Mouse (Mus musculus) embryonic facial prominence, embryonic 15.5 days (tissue): ENCODE results near the gene Prelp. TPM values are rescaled to one million over a fixed set of nuclear protein-coding genes. Genes with fewer than 3 reads are reported as not detected.
A peak's percentile ranks its signal among the peaks of the same experiment; 100 is the strongest.

Experiments used
- ATAC-seq: fragments of 200-750 bp; cut with Nextera tagmentation; 2 replicates; pipeline ENCODE4 v1.8.0; 2017; ENCODE audit warnings: low read depth, moderate TSS enrichment; ENCODE audit not compliant: insufficient number of reproducible peaks, low FRiP score, low TSS enrichment
- H3K27ac ChIP-seq: fragments of 300-500 bp; sonication (generic); replicated peaks from 2 replicates; pipeline ENCODE4 v1.5.1; 2015; ENCODE audit warnings: mild to moderate bottlenecking, inconsistent platforms
- H3K27me3 ChIP-seq: fragments of 300-500 bp; sonication (generic); 2 replicates; pipeline ENCODE4 v1.6.1; 2015; ENCODE audit warnings: inconsistent platforms
- H3K36me3 ChIP-seq: fragments of 300-500 bp; sonication (generic); 2 replicates; pipeline ENCODE4 v1.6.1; 2015; ENCODE audit warnings: mild to moderate bottlenecking, inconsistent platforms
- H3K4me1 ChIP-seq: fragments of 300-500 bp; sonication (generic); 2 replicates; pipeline ENCODE4 v1.6.1; 2015; ENCODE audit warnings: inconsistent platforms
- H3K4me2 ChIP-seq: fragments of 300-500 bp; sonication (generic); replicated peaks from 2 replicates; pipeline ENCODE4 v1.6.1; 2015; ENCODE audit warnings: mild to moderate bottlenecking, inconsistent platforms
- H3K4me3 ChIP-seq: fragments of 300-500 bp; sonication (generic); replicated peaks from 2 replicates; pipeline ENCODE4 v1.5.1; 2015; ENCODE audit warnings: mild to moderate bottlenecking, inconsistent platforms
- H3K9ac ChIP-seq: fragments of 300-500 bp; sonication (generic); 2 replicates; pipeline ENCODE4 v1.6.1; 2015; ENCODE audit warnings: inconsistent platforms
- H3K9me3 ChIP-seq: fragments of 300-500 bp; sonication (generic); replicated peaks from 2 replicates; pipeline ENCODE4 v1.6.1; 2016; ENCODE audit warnings: inconsistent platforms
- WGBS: fragments of 180-500 bp; shearing (Covaris S2); methylation state at CpG from one replicate; pipeline ENCODE4 v1.1.7; 2015; 5-methylcytosine and 5-hydroxymethylcytosine counted together
- polyA plus RNA-seq: library from polyadenylated mRNA; unstranded; fragments of >200 nt; fragmentation: Nextera tagmentation; extraction: Ambion mirVana; gene quantifications from 2 replicates; pipeline ENCODE4 v1.2.1, GENCODE M21; 2015

The Prelp gene
- polyA plus RNA-seq, 1 experiment from 2014 or later = 8.2 TPM

- Histone ChIP-seq H3K4me1 (peaks cover 14% of the 10 kb centered on the region), H3K4me2 (no peak overlapping the region), H3K9ac (no peak overlapping the region), H3K36me3 (no peaks in the 10 kb centered on the region), H3K9me3 (no peaks in the 10 kb centered on the region), H3K27me3 (no peaks in the 10 kb centered on the region), H3K4me3 (no peak overlapping the region), H3K27ac (no peak overlapping the region)
- no peak for ATAC-seq
- 40% methylated on average over 14 of the region's 14 CpGs for WGBS
Measured at GRCm38 (mm10) chr1:133933301-133934195, 12.3 kb upstream of the Prelp start.

- H3K9me3 ChIP-seq = no peaks in the 10 kb centered on the region
- H3K27ac ChIP-seq = no peak overlapping the region
- no peaks in the 10 kb centered on the region for H3K27me3 ChIP-seq
- H3K36me3 ChIP-seq = no peaks in the 10 kb centered on the region
- H3K4me2 ChIP-seq = no peak overlapping the region
- no peak for ATAC-seq
- peaks cover 14% of the 10 kb centered on the region for H3K4me1 ChIP-seq
- WGBS = 47% methylated on average over 3 of the region's 3 CpGs
- H3K4me3 ChIP-seq = no peak overlapping the region
- H3K9ac ChIP-seq = no peak overlapping the region
Measured at GRCm38 (mm10) chr1:133929980-133930379, 8.8 kb upstream of the Prelp start.

GRCm38 (mm10) chr1:133925223-133925622 lies 4.0 kb upstream of the Prelp start:
- ATAC-seq = no peak
- no peak overlapping the region for H3K4me3 ChIP-seq
- 85% methylated on average over 3 of the region's 3 CpGs for WGBS
- no peak overlapping the region for H3K9ac ChIP-seq
- H3K4me1 ChIP-seq = peaks cover 18% of the 10 kb centered on the region
- H3K27ac ChIP-seq = no peak overlapping the region
- no peaks in the 10 kb centered on the region for H3K36me3 ChIP-seq
- H3K4me2 ChIP-seq = no peak overlapping the region
- no peaks in the 10 kb centered on the region for H3K27me3 ChIP-seq
- H3K9me3 ChIP-seq = no peaks in the 10 kb centered on the region

DNA sequence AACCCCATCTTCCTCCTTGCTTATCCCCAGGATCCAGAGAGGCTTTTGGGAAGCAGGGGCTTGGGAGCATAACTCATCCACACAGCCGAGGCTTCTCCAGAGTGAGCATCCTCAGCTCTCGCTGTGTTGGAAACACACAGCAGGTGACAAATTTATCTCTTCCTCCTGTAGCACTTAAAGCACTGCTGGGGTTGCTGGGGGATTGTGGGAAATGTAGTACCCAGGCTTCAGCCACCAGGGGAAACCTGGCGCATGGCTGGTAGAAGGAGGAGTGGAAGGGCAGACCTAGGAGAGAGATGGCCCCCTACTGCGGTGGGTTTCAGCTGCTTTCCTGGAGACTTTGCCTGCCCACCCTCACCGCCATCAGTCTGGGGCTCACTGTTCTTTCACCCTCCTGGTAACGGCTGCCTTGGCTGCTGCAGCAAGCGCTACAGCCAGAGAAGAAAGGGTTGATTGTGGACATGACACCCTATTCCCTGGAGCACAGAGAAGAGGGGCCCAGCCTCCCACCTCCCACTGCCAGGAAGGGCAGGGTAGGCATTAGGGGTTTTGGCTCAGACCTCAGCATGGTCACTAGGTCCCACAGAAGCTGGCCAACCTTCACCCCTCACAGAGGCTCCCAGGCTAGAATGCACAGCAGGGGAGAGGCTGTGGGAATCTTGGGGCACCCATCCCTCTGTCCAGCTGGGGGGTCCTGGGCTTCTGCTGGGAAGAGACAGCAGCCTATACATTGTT lies 3.1 kb upstream of the Prelp start:
- Histone ChIP-seq H3K9me3 (no peaks in the 10 kb centered on the region), H3K4me1 (peaks cover 21% of the 10 kb centered on the region), H3K9ac (no peak overlapping the region), H3K27me3 (no peaks in the 10 kb centered on the region), H3K27ac (no peak overlapping the region), H3K36me3 (no peaks in the 10 kb centered on the region), H3K4me2 (no peak overlapping the region), H3K4me3 (no peak overlapping the region)
- 33% methylated on average over 7 of the region's 7 CpGs for WGBS
- no peak for ATAC-seq

DNA sequence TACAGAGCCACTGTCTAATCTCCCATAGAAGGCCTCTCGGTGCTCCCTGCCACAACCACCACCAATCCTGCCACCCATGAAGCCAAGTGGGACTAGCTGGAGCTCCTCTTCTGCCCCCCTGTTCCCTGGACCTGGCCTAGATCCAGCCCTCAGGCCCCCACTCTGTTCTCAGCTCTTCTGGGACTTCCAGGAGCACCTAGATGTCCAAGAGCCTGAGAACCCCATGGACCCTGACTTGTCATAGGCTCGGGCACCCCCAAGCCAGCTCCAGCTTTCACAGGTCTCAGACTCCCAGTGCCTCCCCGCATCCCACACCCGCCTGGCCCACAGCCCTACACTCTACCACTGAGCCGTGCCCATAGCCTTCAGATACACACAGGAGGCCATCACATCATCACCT lies 1.9 kb upstream of the Prelp start:
- Histone ChIP-seq H3K4me3 (no peak overlapping the region), H3K9ac (no peak overlapping the region), H3K27ac (0 out of 2 replicates have a peak overlapping the region, but pooled peaks have one; percentile 11), H3K27me3 (no peaks in the 10 kb centered on the region), H3K36me3 (no peaks in the 10 kb centered on the region), H3K4me1 (peaks cover 27% of the 10 kb centered on the region), H3K9me3 (no peaks in the 10 kb centered on the region), H3K4me2 (no peak overlapping the region)
- WGBS = 87% methylated on average over 5 of the region's 5 CpGs
- no peak for ATAC-seq

DNA sequence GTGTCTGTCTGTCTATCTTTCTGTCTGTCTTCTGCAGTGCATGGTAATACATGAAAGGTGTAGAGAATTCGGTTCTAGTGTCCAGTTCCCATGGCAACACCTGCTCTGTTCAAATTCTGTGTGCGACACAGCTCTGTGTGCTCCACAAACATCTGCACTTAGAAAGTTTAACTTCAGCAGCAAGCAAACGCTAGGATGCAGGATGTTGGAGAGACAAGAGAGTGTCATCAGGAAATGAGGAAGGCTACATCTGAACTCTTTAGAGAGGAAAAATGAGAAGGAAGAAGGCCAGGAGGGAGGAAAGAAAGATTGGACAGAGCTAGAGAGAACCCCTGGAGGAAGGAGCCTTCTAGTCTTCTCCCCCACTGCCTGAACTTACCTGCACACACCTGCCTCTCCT lies 338 bp downstream of the Prelp start:
- ATAC-seq = no peak
- Histone ChIP-seq H3K27ac (peak overlapping the region; percentile 66), H3K9ac (no peak overlapping the region), H3K4me1 (peaks cover 48% of the 10 kb centered on the region), H3K4me2 (0 out of 2 replicates have a peak overlapping the region, but pooled peaks have one; percentile 6), H3K36me3 (no peaks in the 10 kb centered on the region), H3K27me3 (no peaks in the 10 kb centered on the region), H3K4me3 (peak overlapping the region; percentile 10; the same call in 1 of the 2 replicates), H3K9me3 (no peaks in the 10 kb centered on the region)
- WGBS = 23% methylated on average over 3 of the region's 3 CpGs

- Histone ChIP-seq H3K4me2 (0 out of 2 replicates have a peak overlapping the region, but pooled peaks have one; percentile 6), H3K27ac (peak overlapping the region; percentile 66; the same call in 1 of the 2 replicates), H3K36me3 (no peaks in the 10 kb centered on the region), H3K27me3 (no peaks in the 10 kb centered on the region), H3K4me3 (peak overlapping the region; percentile 10; the same call in 1 of the 2 replicates), H3K4me1 (peaks cover 52% of the 10 kb centered on the region), H3K9ac (no peak overlapping the region), H3K9me3 (no peaks in the 10 kb centered on the region)
- 36% methylated on average over 3 of the region's 3 CpGs for WGBS
- no peak for ATAC-seq
Measured at GRCm38 (mm10) chr1:133920401-133920800, 813 bp downstream of the Prelp start.

GRCm38 (mm10) chr1:133918088-133918470 lies 3.1 kb downstream of the Prelp start:
- Histone ChIP-seq H3K27me3 (no peaks in the 10 kb centered on the region), H3K9ac (no peak overlapping the region), H3K27ac (peak overlapping the region; percentile 66; the same call in 1 of the 2 replicates), H3K4me3 (no peak overlapping the region), H3K4me2 (peak overlapping the region; percentile 15; the same call in 1 of the 2 replicates), H3K4me1 (peaks cover 52% of the 10 kb centered on the region), H3K9me3 (no peaks in the 10 kb centered on the region), H3K36me3 (no peaks in the 10 kb centered on the region)
- 56% methylated on average over 6 of the region's 6 CpGs for WGBS
- ATAC-seq = no peak

DNA sequence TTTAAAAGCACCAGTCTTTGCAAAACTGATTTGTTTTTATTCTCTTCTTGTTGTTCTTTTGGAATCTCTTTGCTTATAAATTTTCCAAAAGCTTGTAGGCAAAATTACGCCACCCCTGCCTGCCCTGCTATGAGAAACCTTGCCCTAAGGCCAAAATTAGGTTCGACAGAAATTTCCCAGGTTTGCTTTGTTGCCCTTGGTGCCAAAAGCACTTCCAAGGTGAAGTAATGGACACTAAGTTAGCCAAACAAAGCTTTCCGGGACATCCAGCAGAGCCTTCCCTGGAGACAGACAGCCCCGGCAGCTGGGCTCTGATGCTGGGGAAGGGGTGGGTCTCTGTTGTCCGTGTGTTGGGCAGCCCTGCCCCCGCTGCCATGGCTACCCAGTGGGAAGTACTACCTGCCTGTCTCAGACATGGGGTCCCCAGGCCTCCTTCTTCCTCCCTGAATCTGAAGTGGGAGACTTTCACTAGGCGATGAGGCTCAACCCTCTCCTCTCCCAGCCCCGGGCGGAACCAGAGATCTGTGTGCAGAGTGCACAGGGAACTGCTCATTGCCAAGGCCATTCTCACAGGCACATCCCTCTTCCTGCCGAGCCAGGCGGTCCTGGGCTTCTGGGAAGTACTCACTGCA lies 3.6 kb downstream of the Prelp start:
- Histone ChIP-seq H3K27me3 (no peaks in the 10 kb centered on the region), H3K9me3 (no peaks in the 10 kb centered on the region), H3K4me3 (no peak overlapping the region), H3K9ac (no peak overlapping the region), H3K4me2 (peak overlapping the region; percentile 15; the same call in 1 of the 2 replicates), H3K27ac (peak overlapping the region; percentile 66), H3K4me1 (peaks cover 52% of the 10 kb centered on the region), H3K36me3 (no peaks in the 10 kb centered on the region)
- WGBS = 32% methylated on average over 11 of the region's 11 CpGs
- no peak for ATAC-seq

- no peak for ATAC-seq
- Histone ChIP-seq H3K27me3 (no peaks in the 10 kb centered on the region), H3K4me2 (no peak overlapping the region), H3K27ac (peak overlapping the region; percentile 65), H3K4me3 (no peak overlapping the region), H3K36me3 (no peaks in the 10 kb centered on the region), H3K4me1 (peaks cover 44% of the 10 kb centered on the region), H3K9ac (no peak overlapping the region), H3K9me3 (no peaks in the 10 kb centered on the region)
- 45% methylated on average over 8 of the region's 8 CpGs for WGBS
Measured at GRCm38 (mm10) chr1:133915723-133916355, 5.4 kb downstream of the Prelp start.
